Mouse (Mus musculus) brain, embryonic 14.5 days (tissue): ENCODE measurements around the gene Sigirr. TPM values are rescaled to one million over a fixed set of nuclear protein-coding genes. Genes with fewer than 3 reads are reported as not detected.

Experiments
- DNase-seq: peaks from one replicate; pipeline ENCODE4 v3.0.0-alpha.2; 2011; ENCODE audit warnings: low read depth
- CTCF ChIP-seq: fragments of 200-500 bp; IDR thresholded peaks from 2 replicates; pipeline ENCODE4 v1.5.1; 2012; ENCODE audit warnings: inconsistent platforms, mild to moderate bottlenecking, moderate library complexity, borderline replicate concordance; ENCODE audit not compliant: insufficient read depth, insufficient read length; ENCODE audit errors: extremely low read depth
- POLR2A ChIP-seq: fragments of 200-500 bp; IDR thresholded peaks from 2 replicates; pipeline ENCODE4 v1.6.1; 2012; ENCODE audit warnings: mild to moderate bottlenecking, inconsistent platforms, borderline replicate concordance; ENCODE audit not compliant: poor library complexity, insufficient read depth, insufficient read length, severe bottlenecking; ENCODE audit errors: extremely low read depth
- polyA plus RNA-seq: library from polyadenylated mRNA; depleted of rRNA; stranded (reverse); fragments of >200 nt; gene quantifications from 2 replicates; pipeline ENCODE4 v1.2.3, GENCODE M21; 2012

Sigirr gene
- polyA plus RNA-seq, 1 experiment = 2.1 TPM

- DNase-seq = no peak
- TF ChIP-seq CTCF (no peak), POLR2A (no peak)
These were observed 3.7 kb downstream of the Sigirr start for GRCm38 (mm10) chr7:141096649-141097056.

GRCm38 (mm10) chr7:141096021-141096420 is 4.4 kb downstream of the Sigirr start:
- TF ChIP-seq POLR2A = no peak
- TF ChIP-seq CTCF = no peak
- DNase-seq = no peak

GRCm38 (mm10) chr7:141094487-141095205 is 5.7 kb downstream of the Sigirr start:
- no peak for DNase-seq

GRCm38 (mm10) chr7:141093950-141094349 is 6.4 kb downstream of the Sigirr start:
- DNase-seq = no peak
- TF ChIP-seq POLR2A (no peak), CTCF (no peak)

More at GRCm38 (mm10) chr7:141094487-141095205, 5.7 kb downstream of the Sigirr start:
- no peak for TF ChIP-seq CTCF
- no peak for TF ChIP-seq POLR2A

GRCm38 (mm10) chr7:141092051-141092735 is 8.2 kb downstream of the Sigirr start:
- peak; percentile 80 for DNase-seq
- TF ChIP-seq CTCF = peak; percentile 43; the same call in 1 of the 2 replicates
- TF ChIP-seq POLR2A = no peak

GRCm38 (mm10) chr7:141090228-141090627 is 10.1 kb downstream of the Sigirr start:
- DNase-seq = no peak

GRCm38 (mm10) chr7:141088473-141088872 is 11.9 kb downstream of the Sigirr start:
- DNase-seq = no peak
- no peak for TF ChIP-seq CTCF
- TF ChIP-seq POLR2A = no peak

More at GRCm38 (mm10) chr7:141090228-141090627, 10.1 kb downstream of the Sigirr start:
- no peak for TF ChIP-seq POLR2A
- no peak for TF ChIP-seq CTCF

GRCm38 (mm10) chr7:141087894-141088293 is 12.5 kb downstream of the Sigirr start:
- TF ChIP-seq CTCF (no peak), POLR2A (no peak)
- no peak for DNase-seq

- TF ChIP-seq CTCF (no peak), POLR2A (no peak)
- no peak for DNase-seq
These were observed 20.6 kb downstream of the Sigirr start for GRCm38 (mm10) chr7:141079481-141080449.

- TF ChIP-seq CTCF = no peak
- TF ChIP-seq POLR2A = no peak
- no peak for DNase-seq
These were observed 21.5 kb downstream of the Sigirr start for GRCm38 (mm10) chr7:141078876-141079275.

- DNase-seq = no peak
- no peak for TF ChIP-seq CTCF
These were observed 22.5 kb downstream of the Sigirr start, which contains the start of gene Pkp3 for GRCm38 (mm10) chr7:141077841-141078240. TSS of gene Pkp3 (plus strand) at chr7:141078218.

GRCm38 (mm10) chr7:141073782-141074181 is 26.6 kb downstream of the Sigirr start:
- no peak for DNase-seq

More at GRCm38 (mm10) chr7:141073782-141074181, 26.6 kb downstream of the Sigirr start:
- TF ChIP-seq POLR2A (no peak), CTCF (no peak)
